Mouse (Mus musculus): ENCODE measurements at regions not wholly inside any gene's neighbourhood (a gene's known extent, or its start where the extent isn't known, plus 50 kb on each side); places are given as distances from the start of the nearest gene placed in this dataset.

DNA sequence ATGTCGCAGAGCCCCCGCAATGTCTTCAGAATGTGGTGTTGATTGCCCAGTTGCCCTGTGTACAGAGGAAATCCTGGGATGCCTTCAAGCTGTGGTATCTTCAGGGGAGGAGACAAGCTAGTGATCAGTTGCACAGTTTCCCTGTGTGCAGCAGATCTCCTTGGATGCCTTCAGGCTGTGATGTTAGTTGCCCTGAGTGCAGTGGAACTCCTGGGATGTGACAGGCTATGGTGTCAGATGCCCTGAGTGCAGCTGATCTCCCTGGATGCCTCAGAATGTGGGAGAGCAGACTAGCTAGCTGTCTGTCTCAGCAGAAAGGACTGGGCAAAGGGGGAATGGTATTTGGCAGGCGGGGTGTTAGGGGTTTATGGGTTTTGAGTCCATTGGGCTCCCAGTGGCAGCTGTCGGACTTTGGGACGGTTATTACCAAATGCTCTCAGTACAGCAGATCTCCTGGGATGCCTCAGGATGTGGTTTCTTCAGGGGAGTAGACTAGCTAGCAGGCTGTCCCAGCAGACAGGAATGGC lies 1110.1 kb upstream of the Nr2f1 start:
- H3K4me1 ChIP-seq, result no peaks in the 10 kb centered on the region
- no peaks in the 10 kb centered on the region for H3K36me3 ChIP-seq (replicated peaks)
- H3K4me2 ChIP-seq, result no peak overlapping the region
- no peak overlapping the region for H3K9ac ChIP-seq
- H3K27me3 ChIP-seq (replicated peaks), result no peaks in the 10 kb centered on the region
- ATAC-seq (replicated peaks), result no peak
- 88% methylated on average over 5 of the region's 5 CpGs for WGBS
- no peak overlapping the region for H3K4me3 ChIP-seq
- no peaks in the 10 kb centered on the region for H3K9me3 ChIP-seq
- no peak overlapping the region for H3K27ac ChIP-seq

DNA sequence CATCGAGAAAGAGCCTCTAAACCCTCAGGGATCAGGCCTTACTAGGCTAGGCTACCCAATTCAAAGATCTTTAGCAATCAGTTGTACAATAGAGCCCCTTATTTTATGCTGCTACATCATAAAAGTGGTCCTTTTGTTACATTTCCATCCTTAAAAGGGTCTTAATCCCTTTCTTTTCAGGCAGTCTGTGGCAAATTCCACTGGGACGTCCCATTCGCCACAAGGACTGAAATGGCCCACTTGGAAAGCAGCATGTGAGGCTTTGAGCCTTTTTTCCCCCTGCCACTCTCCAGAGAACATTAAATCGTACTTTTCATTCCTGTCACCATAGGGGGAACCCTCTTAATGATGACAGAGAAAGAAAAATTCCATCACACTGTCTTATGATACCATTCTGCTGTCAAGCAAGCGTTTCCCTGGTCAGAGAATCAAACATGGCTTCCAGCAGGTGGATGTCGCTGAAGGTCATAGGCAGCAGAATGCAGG lies 1097.7 kb upstream of the Nr2f1 start:
- H3K4me2 ChIP-seq, result no peak overlapping the region
- no peaks in the 10 kb centered on the region for H3K36me3 ChIP-seq (replicated peaks)
- H3K27me3 ChIP-seq (replicated peaks), result no peaks in the 10 kb centered on the region
- H3K27ac ChIP-seq, result no peak overlapping the region
- no peak overlapping the region for H3K4me3 ChIP-seq
- ATAC-seq (replicated peaks), result peak; percentile 83
- 12% methylated on average over 6 of the region's 6 CpGs for WGBS
- peaks cover 7% of the 10 kb centered on the region for H3K4me1 ChIP-seq
- no peak overlapping the region for H3K9ac ChIP-seq
- H3K9me3 ChIP-seq, result no peaks in the 10 kb centered on the region

GRCm38 (mm10) chr13:79288022-79288421 lies 1088.5 kb upstream of the Nr2f1 start:
- Histone ChIP-seq H3K4me1 (no peaks in the 10 kb centered on the region), H3K4me2 (no peak overlapping the region), H3K9ac (no peak overlapping the region), H3K27ac (no peak overlapping the region), H3K27me3 (replicated peaks) (no peaks in the 10 kb centered on the region), H3K36me3 (replicated peaks) (no peaks in the 10 kb centered on the region), H3K4me3 (no peak overlapping the region), H3K9me3 (no peaks in the 10 kb centered on the region)
- no peak for ATAC-seq (replicated peaks)
- 81% methylated on average over 1 of the region's 1 CpGs for WGBS

- H3K36me3 ChIP-seq (replicated peaks), result no peaks in the 10 kb centered on the region
- H3K9me3 ChIP-seq, result no peaks in the 10 kb centered on the region
- no peak overlapping the region for H3K4me2 ChIP-seq
- no peak for ATAC-seq (replicated peaks)
- no peaks in the 10 kb centered on the region for H3K27me3 ChIP-seq (replicated peaks)
- 91% methylated on average over 3 of the region's 3 CpGs for WGBS
- H3K27ac ChIP-seq, result no peak overlapping the region
- H3K4me3 ChIP-seq, result no peak overlapping the region
- H3K4me1 ChIP-seq, result no peaks in the 10 kb centered on the region
- no peak overlapping the region for H3K9ac ChIP-seq
These were observed 1086.6 kb upstream of the Nr2f1 start for GRCm38 (mm10) chr13:79286181-79286580.

- WGBS, result 1% methylated on average over 2 of the region's 2 CpGs
These were observed 1085.9 kb upstream of the Nr2f1 start for GRCm38 (mm10) chr13:79285478-79285877.

GRCm38 (mm10) chr13:79277714-79278113 lies 1078.2 kb upstream of the Nr2f1 start:
- Histone ChIP-seq H3K9me3 (no peaks in the 10 kb centered on the region), H3K27ac (peak overlapping the region; percentile 65), H3K9ac (no peak overlapping the region), H3K36me3 (replicated peaks) (no peaks in the 10 kb centered on the region), H3K27me3 (replicated peaks) (no peaks in the 10 kb centered on the region), H3K4me3 (0 out of 2 replicates have a peak overlapping the region, but pooled peaks have one; percentile 1), H3K4me1 (peaks cover 6% of the 10 kb centered on the region), H3K4me2 (peak overlapping the region; percentile 38)
- peak; percentile 83 for ATAC-seq (replicated peaks)
- WGBS, result 16% methylated on average over 6 of the region's 6 CpGs

More at GRCm38 (mm10) chr13:79285478-79285877, 1085.9 kb upstream of the Nr2f1 start:
- H3K9me3 ChIP-seq, result no peaks in the 10 kb centered on the region
- ATAC-seq (replicated peaks), result peak; percentile 88
- H3K4me3 ChIP-seq, result no peak overlapping the region
- H3K4me1 ChIP-seq, result no peaks in the 10 kb centered on the region
- H3K36me3 ChIP-seq (replicated peaks), result no peaks in the 10 kb centered on the region
- no peak overlapping the region for H3K9ac ChIP-seq
- H3K4me2 ChIP-seq, result no peak overlapping the region
- H3K27ac ChIP-seq, result no peak overlapping the region
- H3K27me3 ChIP-seq (replicated peaks), result no peaks in the 10 kb centered on the region

DNA sequence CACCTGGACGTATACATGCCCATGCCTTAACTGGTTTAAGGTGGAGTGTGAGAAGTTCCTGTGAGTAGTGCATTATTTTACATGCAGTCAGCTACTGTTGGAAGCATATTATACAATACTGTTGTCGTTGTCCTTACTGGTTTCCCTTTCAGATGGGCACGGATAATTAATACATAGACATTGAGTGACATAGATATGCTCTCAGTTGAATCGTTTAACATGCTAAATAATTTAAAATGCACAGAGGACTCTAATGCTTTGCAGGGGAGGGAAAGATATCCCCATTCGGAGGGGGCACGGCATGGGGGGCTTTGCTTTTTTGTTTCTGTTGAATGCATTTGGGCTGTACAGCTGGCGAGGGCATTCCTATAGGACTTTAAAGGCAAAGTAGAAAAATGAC lies 1077.8 kb upstream of the Nr2f1 start:
- Histone ChIP-seq H3K9me3 (no peaks in the 10 kb centered on the region), H3K27ac (peak overlapping the region; percentile 65)
- peak; percentile 76 for ATAC-seq (replicated peaks)

DNA sequence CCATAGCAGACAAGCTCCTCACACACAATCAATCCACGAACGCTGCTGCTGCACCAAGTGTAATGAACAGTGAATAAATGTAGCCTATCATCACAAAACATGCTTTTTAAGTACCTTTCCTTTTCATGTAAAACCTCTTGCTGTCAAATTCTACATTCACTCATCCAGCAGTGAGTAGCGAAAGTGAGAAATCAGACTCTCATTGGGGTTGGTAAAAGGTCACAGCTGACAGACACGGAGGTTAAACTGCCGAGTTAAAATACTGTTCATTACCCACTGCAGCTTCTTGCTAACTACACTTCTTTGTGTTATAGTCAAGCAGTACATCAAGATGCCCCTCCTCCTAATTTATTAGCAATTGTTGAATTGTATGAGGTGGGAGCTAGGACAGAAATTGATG lies 1055.8 kb upstream of the Nr2f1 start:
- ATAC-seq (replicated peaks), result no peak
- 69% methylated on average over 5 of the region's 5 CpGs for WGBS
- Histone ChIP-seq H3K4me1 (no peaks in the 10 kb centered on the region), H3K27me3 (replicated peaks) (no peaks in the 10 kb centered on the region), H3K9ac (no peak overlapping the region), H3K27ac (no peak overlapping the region), H3K4me2 (no peak overlapping the region), H3K36me3 (replicated peaks) (no peaks in the 10 kb centered on the region), H3K4me3 (no peak overlapping the region), H3K9me3 (no peaks in the 10 kb centered on the region)

More for the DNA sequence above, 1077.8 kb upstream of the Nr2f1 start:
- H3K4me1 ChIP-seq, result peaks cover 6% of the 10 kb centered on the region
- no peak overlapping the region for H3K4me3 ChIP-seq
- peak overlapping the region; percentile 38 for H3K4me2 ChIP-seq
- 27% methylated on average over 7 of the region's 7 CpGs for WGBS
- no peaks in the 10 kb centered on the region for H3K36me3 ChIP-seq (replicated peaks)
- no peak overlapping the region for H3K9ac ChIP-seq
- H3K27me3 ChIP-seq (replicated peaks), result no peaks in the 10 kb centered on the region

DNA sequence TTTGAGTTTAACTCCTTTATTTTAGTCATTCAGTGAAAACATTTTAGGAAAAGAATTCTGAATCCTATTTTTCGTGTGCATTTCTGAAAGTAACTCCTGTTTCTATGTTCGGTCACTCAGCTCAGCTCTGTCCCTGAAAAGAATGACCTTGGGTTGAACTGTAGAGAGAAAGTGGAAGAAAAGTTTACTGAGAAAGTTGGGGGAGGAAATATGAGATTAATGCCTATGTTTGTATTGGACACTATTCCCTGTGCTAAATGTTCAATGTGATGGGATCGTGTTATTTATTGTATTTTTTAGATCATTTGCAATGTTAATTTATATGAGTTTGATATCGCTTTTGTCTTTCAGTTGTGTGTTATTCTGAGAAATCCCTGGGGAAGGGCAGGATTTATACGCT lies 1052.8 kb upstream of the Nr2f1 start:
- H3K27ac ChIP-seq, result no peak overlapping the region
- H3K4me1 ChIP-seq, result no peaks in the 10 kb centered on the region
- H3K9ac ChIP-seq, result no peak overlapping the region
- H3K27me3 ChIP-seq (replicated peaks), result no peaks in the 10 kb centered on the region
- no peak overlapping the region for H3K4me2 ChIP-seq
- H3K36me3 ChIP-seq (replicated peaks), result no peaks in the 10 kb centered on the region
- H3K4me3 ChIP-seq, result no peak overlapping the region
- H3K9me3 ChIP-seq, result no peaks in the 10 kb centered on the region
- WGBS, result 53% methylated on average over 5 of the region's 5 CpGs
- ATAC-seq (replicated peaks), result no peak

DNA sequence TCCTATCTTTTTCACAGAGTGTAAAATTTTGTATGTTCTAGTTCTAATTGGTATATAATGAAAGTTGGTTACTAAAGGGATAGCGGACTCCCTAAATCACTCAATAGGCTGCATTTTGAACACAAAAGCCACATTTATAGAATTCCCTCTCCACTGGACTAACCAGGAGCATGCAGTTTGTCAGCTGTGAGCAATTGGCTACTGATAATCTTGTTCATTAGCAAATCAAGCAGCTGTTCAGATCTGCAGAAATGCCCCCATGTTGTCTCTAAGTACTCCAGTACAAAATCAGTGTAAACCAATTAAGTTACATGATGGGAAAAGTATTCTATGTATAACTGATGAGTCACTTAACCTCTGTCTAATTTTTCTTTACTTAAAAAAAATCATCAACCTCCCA lies 1051.7 kb upstream of the Nr2f1 start:
- H3K9ac ChIP-seq, result no peak overlapping the region

More for the DNA sequence above, 1051.7 kb upstream of the Nr2f1 start:
- no peaks in the 10 kb centered on the region for H3K9me3 ChIP-seq
- H3K4me1 ChIP-seq, result no peaks in the 10 kb centered on the region
- no peaks in the 10 kb centered on the region for H3K36me3 ChIP-seq (replicated peaks)
- 62% methylated on average over 1 of the region's 1 CpGs for WGBS
- ATAC-seq (replicated peaks), result no peak
- H3K4me3 ChIP-seq, result no peak overlapping the region
- H3K27ac ChIP-seq, result no peak overlapping the region
- H3K4me2 ChIP-seq, result no peak overlapping the region
- no peaks in the 10 kb centered on the region for H3K27me3 ChIP-seq (replicated peaks)
